Mouse (Mus musculus): ENCODE data around the gene Mvb12b.

- TF ChIP-seq CTCF (IDR thresholded peaks at IDR 0.05; ENCODE audit: borderline replicate concordance, insufficient read depth, low read length) (no peak), POLR2A (IDR thresholded peaks at IDR 0.05; ENCODE audit: low read depth, low read length) (no peak)
These were observed 87.5 kb downstream of the Mvb12b start for GRCm38 (mm10) chr2:33800221-33800620.
